Mouse (Mus musculus): Measurements from ENCODE around the gene Yars2. TPM values are rescaled to one million over a fixed set of nuclear protein-coding genes. Genes with fewer than 3 reads are reported as not detected.

The Yars2 gene
- 29.3 TPM for polyA plus RNA-seq (2017; shearing (Covaris generic))

GRCm38 (mm10) chr16:16302369-16303137 is at the start of gene Yars2:
Yars2 (plus strand) TSS chr16:16302965.

GRCm38 (mm10) chr16:16358481-16359100 is 55.8 kb downstream of the Yars2 start, which contains the start of gene Dnm1l:
Dnm1l (minus strand) TSS chr16:16358959.

Other genes starting within 250 kb of the Yars2 start
- 0.89 TPM for gene Pkp2, start 89.6 kb upstream of the Yars2 start, polyA plus RNA-seq (2017; shearing (Covaris generic))
- 38.4 TPM for gene Dnm1l, start 56.0 kb downstream of the Yars2 start, polyA plus RNA-seq (2017; shearing (Covaris generic))